Mouse (Mus musculus): ENCODE measurements around the gene Edar. TPM values are rescaled to one million over a fixed set of nuclear protein-coding genes. Genes with fewer than 3 reads are reported as not detected.
A peak's percentile ranks its signal among the peaks of the same experiment; 100 is the strongest.

Gene Edar
- polyA plus RNA-seq, 1 experiment from 2014 or later: 0.45 TPM

DNA sequence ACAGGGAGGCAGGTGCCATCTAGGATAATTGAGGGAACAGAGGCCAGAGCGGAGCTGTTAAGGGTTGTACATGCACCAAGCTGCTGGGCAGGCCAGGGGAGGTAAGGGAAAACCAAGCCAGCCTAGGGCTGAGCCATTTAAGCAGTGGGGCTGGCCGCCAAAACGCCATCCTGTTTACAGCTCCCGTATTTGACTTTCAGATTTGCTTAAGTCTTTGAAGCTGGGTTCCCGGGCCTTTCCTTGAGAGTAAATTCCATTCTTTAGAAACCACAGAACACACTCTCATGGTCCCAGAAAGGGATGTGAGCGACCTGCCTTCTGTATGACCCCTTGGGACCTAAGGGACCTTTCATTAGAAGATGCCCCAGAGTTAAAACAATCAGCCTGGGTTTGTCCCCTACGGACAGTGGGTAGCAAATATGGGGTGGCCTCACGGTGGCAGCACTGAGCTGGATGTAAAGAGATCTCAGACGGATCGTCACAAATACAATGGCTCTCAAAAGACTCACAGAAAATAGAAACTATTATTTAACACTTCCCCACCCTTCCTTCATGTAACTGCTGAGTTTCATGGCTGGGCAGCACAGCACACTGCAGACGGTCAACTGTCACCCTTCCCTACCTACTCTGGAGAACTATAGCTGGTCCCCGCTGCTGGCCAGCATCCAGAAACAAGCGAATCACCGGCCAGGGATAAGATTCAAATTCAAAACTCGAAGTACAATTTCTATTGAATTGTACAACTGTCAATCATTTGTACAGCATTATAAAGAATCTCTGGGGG is 2.0 kb downstream of the Edar start:
- TF ChIP-seq CTCF (IDR thresholded peaks at IDR 0.05): peak; percentile 80
- ATAC-seq (no peak), DNase-seq (ENCODE audit: low read depth, low spot score) (no peak)
- POLR2A ChIA-PET: no interaction called here
- H3K27me3 ChIP-seq: peaks cover 16% of the 10 kb centered on the region
- CTCF ChIA-PET: interaction anchor here (0.9 to 2.1 kb wide), 14 partner anchors 9 to 321 kb away, joined by 3 to 11 read pairs (median 4); no protein-coding TSS in a partner anchor
- in situ Hi-C loops (cut with MboI; ENCODE audit: low pct_unique_long_range_greater_than_20kb): no loop called here

GRCm38 (mm10) chr10:58672557-58673277 is 2.7 kb downstream of the Edar start:
- CTCF ChIA-PET: interaction anchor here (1.0 to 2.1 kb wide), 15 partner anchors 8 to 322 kb away, joined by 3 to 11 read pairs (median 3); no protein-coding TSS in a partner anchor
- DNase-seq (ENCODE audit: low read depth, low spot score) (no peak), ATAC-seq (no peak)
- in situ Hi-C loops (cut with MboI; ENCODE audit: low pct_unique_long_range_greater_than_20kb): no loop called here
- POLR2A ChIA-PET: interaction anchor here (0.7 kb wide), 1 partner anchor 9 kb away, joined by 3 read pairs; no protein-coding TSS in a partner anchor
- peaks cover 10% of the 10 kb centered on the region for H3K27me3 ChIP-seq
- no peak for TF ChIP-seq CTCF (IDR thresholded peaks at IDR 0.05)

DNA sequence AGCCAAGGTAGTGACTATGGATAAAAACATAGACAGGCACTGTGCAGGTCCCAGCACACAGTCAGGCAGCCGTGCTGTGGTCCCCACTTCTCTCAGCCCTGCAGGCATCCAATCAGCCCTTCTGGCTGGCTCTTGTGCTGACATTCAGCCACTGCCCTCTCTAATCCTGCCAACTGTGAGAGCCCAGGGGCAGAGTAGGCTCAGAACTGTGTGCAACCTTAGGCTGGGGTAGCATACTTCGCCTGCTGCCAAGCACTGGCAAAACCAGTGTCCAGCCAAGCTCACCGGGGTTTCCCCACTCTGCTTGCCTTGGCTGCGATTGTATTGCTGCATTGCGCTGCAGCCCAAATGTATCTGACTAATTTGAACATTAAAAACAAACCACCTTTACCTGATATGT is 11.6 kb downstream of the Edar start:
- ATAC-seq: peak; percentile 83
- ChIA-PET POLR2A (interaction anchor here (0.9 kb wide), 1 partner anchor 8 kb away, joined by 3 read pairs; no protein-coding TSS in a partner anchor), CTCF (no interaction called here)
- in situ Hi-C loops (cut with MboI; ENCODE audit: low pct_unique_long_range_greater_than_20kb): no loop called here
- no peak for DNase-seq (ENCODE audit: low read depth, low spot score)
- TF ChIP-seq CTCF (IDR thresholded peaks at IDR 0.05): no peak
- no peaks in the 10 kb centered on the region for H3K27me3 ChIP-seq

DNA sequence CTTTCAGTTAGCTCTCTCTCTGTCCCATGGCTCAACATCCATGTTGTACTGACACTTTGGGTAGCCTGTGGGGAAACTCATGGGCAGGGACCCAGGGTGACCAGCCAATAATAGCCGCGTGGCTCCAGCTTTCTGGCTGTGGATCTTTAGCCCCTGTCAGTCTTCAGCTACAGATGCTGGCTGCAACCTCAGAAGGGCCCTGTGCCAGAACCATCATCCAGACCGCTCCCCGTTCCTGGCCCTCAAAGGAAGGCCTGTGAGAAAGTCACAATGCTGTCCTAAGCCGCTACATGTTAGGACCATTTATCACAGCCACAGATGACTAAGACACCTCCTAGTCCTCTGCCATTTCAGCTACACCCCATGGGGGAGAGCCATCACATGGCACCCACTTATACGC is 12.0 kb downstream of the Edar start:
- ATAC-seq (peak; percentile 48), DNase-seq (ENCODE audit: low read depth, low spot score) (no peak)
- POLR2A ChIA-PET: interaction anchor here (0.9 kb wide), 1 partner anchor 9 kb away, joined by 3 read pairs; no protein-coding TSS in a partner anchor
- TF ChIP-seq CTCF (IDR thresholded peaks at IDR 0.05): no peak
- CTCF ChIA-PET: interaction anchor here (1.7 kb wide), 2 partner anchors 11 to 105 kb away, joined by 3 to 4 read pairs; no protein-coding TSS in a partner anchor
- H3K27me3 ChIP-seq: no peaks in the 10 kb centered on the region
- in situ Hi-C loops (cut with MboI; ENCODE audit: low pct_unique_long_range_greater_than_20kb): no loop called here

DNA sequence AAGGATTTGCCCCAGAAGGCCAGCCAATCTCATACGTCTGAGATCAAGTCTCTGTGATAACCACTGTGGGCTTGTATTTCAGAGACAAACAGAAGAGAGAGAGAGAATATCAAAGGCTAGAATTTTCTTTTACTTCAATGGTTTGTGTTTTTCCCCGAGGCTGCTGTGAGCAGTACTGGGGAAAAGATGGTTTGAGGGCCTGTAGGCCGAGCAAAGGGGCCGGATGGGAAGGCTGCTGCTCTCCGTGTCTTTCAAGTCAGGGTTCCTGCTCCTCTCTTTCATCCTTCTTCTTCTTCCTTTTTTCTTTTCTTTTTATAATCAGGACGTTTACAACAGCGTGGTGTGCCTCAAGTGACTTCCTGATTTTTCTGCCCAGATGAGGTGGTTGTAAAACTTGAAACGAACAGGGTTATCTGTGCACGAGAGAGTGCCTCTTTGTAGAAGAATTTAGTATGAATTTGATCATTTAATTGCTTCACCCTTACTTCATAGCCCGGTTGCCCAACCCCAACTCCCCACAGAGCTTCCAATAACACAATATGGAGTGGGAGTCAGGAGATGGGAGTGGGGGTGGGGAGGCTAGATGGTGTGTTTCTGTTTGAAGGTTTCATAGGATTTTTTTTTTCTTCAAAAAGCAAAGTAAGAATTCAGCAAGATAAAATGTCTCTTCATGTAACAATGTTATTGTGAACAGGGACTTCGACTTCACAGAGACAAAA is 16.0 kb downstream of the Edar start:
- DNase-seq (ENCODE audit: low read depth, low spot score) (no peak), ATAC-seq (no peak)
- no peaks in the 10 kb centered on the region for H3K27me3 ChIP-seq
- ChIA-PET POLR2A (no interaction called here), CTCF (interaction anchor here (1.2 kb wide), 1 partner anchor 33 kb away, joined by 3 read pairs; no protein-coding TSS in a partner anchor)
- in situ Hi-C loops (cut with MboI; ENCODE audit: low pct_unique_long_range_greater_than_20kb): no loop called here
- TF ChIP-seq CTCF (IDR thresholded peaks at IDR 0.05): no peak

- in situ Hi-C loops (cut with MboI; ENCODE audit: low pct_unique_long_range_greater_than_20kb): no loop called here
- H3K27me3 ChIP-seq: no peaks in the 10 kb centered on the region
- POLR2A ChIA-PET: no interaction called here
- CTCF ChIA-PET: interaction anchor here (0.9 kb wide), 1 partner anchor 9 kb away, joined by 4 read pairs; no protein-coding TSS in a partner anchor
- TF ChIP-seq CTCF (IDR thresholded peaks at IDR 0.05): no peak
- no peak for ATAC-seq
- no peak for DNase-seq (ENCODE audit: low read depth, low spot score)
Observed at GRCm38 (mm10) chr10:58657731-58658130, 17.7 kb downstream of the Edar start.

- CTCF ChIA-PET: interaction anchor here (0.7 kb wide), 1 partner anchor 812 kb away, joined by 3 read pairs; no protein-coding TSS in a partner anchor
- no peak for TF ChIP-seq CTCF (IDR thresholded peaks at IDR 0.05)
Observed at GRCm38 (mm10) chr10:58653679-58654078, 21.8 kb downstream of the Edar start.

DNA sequence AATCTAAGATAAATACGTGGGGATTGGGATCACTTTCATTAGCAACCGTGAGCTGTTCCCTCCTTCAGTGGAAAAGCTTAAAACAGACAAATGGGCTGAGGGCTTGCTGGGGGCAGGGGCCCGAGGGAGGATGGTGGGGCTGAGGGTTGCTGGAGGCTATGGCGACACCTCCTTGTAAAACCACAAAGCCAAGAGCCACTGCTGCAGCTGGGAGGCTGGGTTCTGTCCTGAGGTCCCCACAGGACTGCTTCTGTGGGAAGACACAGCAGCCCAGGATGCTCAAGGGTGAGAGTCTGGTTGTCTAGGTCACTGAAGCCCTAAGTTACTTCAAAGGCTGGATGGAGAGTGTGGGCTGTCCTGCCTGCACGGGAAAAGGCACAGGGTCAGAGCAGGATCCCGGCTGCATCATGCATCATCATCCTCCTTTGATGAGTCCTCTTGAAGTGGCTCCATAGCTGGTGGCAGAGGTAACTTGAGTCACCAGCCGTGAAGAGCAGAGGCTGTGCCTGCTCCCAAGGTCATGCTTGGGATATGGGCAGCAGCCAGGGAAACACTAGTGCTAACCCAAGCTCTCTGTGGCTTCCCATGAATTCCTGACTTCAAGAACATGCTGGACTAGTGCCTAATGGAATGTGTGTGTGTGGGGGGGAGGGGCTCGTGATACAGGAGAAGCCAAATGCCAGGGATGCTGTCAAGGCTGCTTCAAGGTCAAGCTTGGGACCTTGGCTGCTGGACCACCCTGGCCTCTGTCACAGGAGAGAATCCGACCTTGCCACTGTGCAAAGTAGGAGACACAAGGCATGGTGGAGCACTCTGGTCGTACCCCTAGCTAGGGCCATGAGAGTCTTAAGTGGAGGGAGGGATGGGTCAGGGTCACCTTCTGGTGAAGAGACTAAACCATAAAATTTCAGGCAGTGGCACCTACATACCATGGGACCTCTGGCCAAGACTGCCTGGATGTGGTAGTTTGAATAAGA is 22.7 kb downstream of the Edar start:
- DNase-seq (ENCODE audit: low read depth, low spot score): no peak
- no peak for TF ChIP-seq CTCF (IDR thresholded peaks at IDR 0.05)
- H3K27me3 ChIP-seq: no peaks in the 10 kb centered on the region
- peak; percentile 33 for ATAC-seq
- CTCF ChIA-PET: interaction anchor here (0.9 to 1.4 kb wide), 2 partner anchors 10 to 92 kb away, joined by 3 to 4 read pairs; no protein-coding TSS in a partner anchor
- POLR2A ChIA-PET: interaction anchor here (0.6 kb wide), 2 partner anchors 22 to 461 kb away, joined by 3 read pairs; no protein-coding TSS in a partner anchor
- in situ Hi-C loops (cut with MboI; ENCODE audit: low pct_unique_long_range_greater_than_20kb): no loop called here

More at GRCm38 (mm10) chr10:58653679-58654078, 21.8 kb downstream of the Edar start:
- DNase-seq (ENCODE audit: low read depth, low spot score): no peak
- H3K27me3 ChIP-seq: no peaks in the 10 kb centered on the region
- POLR2A ChIA-PET: no interaction called here
- in situ Hi-C loops (cut with MboI; ENCODE audit: low pct_unique_long_range_greater_than_20kb): no loop called here
- no peak for ATAC-seq

DNA sequence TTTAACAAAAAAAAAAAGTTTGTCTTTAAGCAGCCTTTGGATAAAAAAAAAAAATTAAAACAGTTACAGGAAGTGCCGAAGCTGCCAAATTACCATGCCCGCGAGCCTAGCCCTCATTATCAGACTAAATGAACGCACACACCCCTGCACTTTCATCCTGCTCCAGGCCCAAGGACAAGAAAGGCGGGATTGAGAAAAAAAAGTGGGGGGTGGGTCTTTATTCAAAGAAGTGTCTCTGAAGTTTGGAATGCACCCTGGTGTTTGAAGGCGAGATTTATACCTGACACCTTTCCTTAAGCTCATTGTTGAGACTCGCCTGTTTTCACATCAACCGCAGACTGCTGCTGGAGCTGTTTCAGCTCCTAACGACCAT is 23.4 kb downstream of the Edar start:
- ChIA-PET POLR2A (no interaction called here), CTCF (interaction anchor here (0.6 to 1.4 kb wide), 3 partner anchors 11 to 92 kb away, joined by 3 to 4 read pairs (median 3); no protein-coding TSS in a partner anchor)
- DNase-seq (ENCODE audit: low read depth, low spot score) (no peak), ATAC-seq (no peak)
- in situ Hi-C loops (cut with MboI; ENCODE audit: low pct_unique_long_range_greater_than_20kb): no loop called here
- no peak for TF ChIP-seq CTCF (IDR thresholded peaks at IDR 0.05)
- no peaks in the 10 kb centered on the region for H3K27me3 ChIP-seq
